Mouse (Mus musculus) limb, embryonic 12.5 days (tissue): ENCODE data around the gene Atp13a1. TPM values are rescaled to one million over a fixed set of nuclear protein-coding genes. Genes with fewer than 3 reads are reported as not detected.

ENCODE experiments used
- ATAC-seq: fragments of 200-750 bp; cut with Nextera tagmentation; 2 replicates; pipeline ENCODE4 v1.8.0; 2017; ENCODE audit warnings: low read depth, moderate TSS enrichment; ENCODE audit not compliant: insufficient number of reproducible peaks, insufficient read depth, low FRiP score, low TSS enrichment
- H3K27ac ChIP-seq: fragments of 300-500 bp; sonication (generic); 2 replicates; pipeline ENCODE4 v1.5.1; 2016; ENCODE audit warnings: mild to moderate bottlenecking, moderate library complexity
- H3K27me3 ChIP-seq: fragments of 300-500 bp; sonication (generic); 2 replicates; pipeline ENCODE4 v1.6.1; 2016; ENCODE audit warnings: mild to moderate bottlenecking, moderate library complexity
- H3K36me3 ChIP-seq: fragments of 300-500 bp; sonication (generic); 2 replicates; pipeline ENCODE4 v1.6.1; 2016; ENCODE audit warnings: mild to moderate bottlenecking, moderate library complexity
- H3K4me1 ChIP-seq: fragments of 300-500 bp; sonication (generic); replicated peaks from 2 replicates; pipeline ENCODE4 v1.6.1; 2016
- H3K4me2 ChIP-seq: fragments of 300-500 bp; sonication (generic); 2 replicates; pipeline ENCODE4 v1.6.1; 2016; ENCODE audit warnings: mild to moderate bottlenecking, moderate library complexity
- H3K4me3 ChIP-seq: fragments of 300-500 bp; sonication (generic); replicated peaks from 2 replicates; pipeline ENCODE4 v1.5.1; 2016; ENCODE audit warnings: mild to moderate bottlenecking
- H3K9ac ChIP-seq: fragments of 300-500 bp; sonication (generic); replicated peaks from 2 replicates; pipeline ENCODE4 v1.6.1; 2016; ENCODE audit warnings: mild to moderate bottlenecking, moderate library complexity
- H3K9me3 ChIP-seq: fragments of 300-500 bp; sonication (generic); 2 replicates; pipeline ENCODE4 v1.6.1; 2016; ENCODE audit warnings: mild to moderate bottlenecking, moderate library complexity
- WGBS: fragments of 180-500 bp; shearing (Covaris S2); methylation state at CpG from one replicate; pipeline ENCODE4 v1.1.7; 2016; 5-methylcytosine and 5-hydroxymethylcytosine counted together
- polyA plus RNA-seq: library from polyadenylated mRNA; unstranded; fragments of >200 nt; fragmentation: Nextera tagmentation; extraction: Ambion mirVana; gene quantifications from 2 replicates; pipeline ENCODE4 v1.2.1, GENCODE M21; 2016

The Atp13a1 gene
- polyA plus RNA-seq, 1 experiment from 2014 or later: 53.3 TPM

GRCm38 (mm10) chr8:69815396-69815795 lies 24.4 kb downstream of the Atp13a1 start:
- H3K36me3 ChIP-seq: peaks cover 56% of the 10 kb centered on the region
- WGBS: 91% methylated on average over 4 of the region's 4 CpGs
- ATAC-seq: no peak

GRCm38 (mm10) chr8:69820466-69820865 lies 29.5 kb downstream of the Atp13a1 start:
- Histone ChIP-seq H3K4me3 (no peak overlapping the region), H3K27me3 (no peaks in the 10 kb centered on the region), H3K36me3 (peaks cover 46% of the 10 kb centered on the region), H3K4me2 (no peak overlapping the region), H3K9me3 (no peaks in the 10 kb centered on the region), H3K9ac (no peak overlapping the region), H3K4me1 (peaks cover 31% of the 10 kb centered on the region), H3K27ac (no peak overlapping the region)
- 74% methylated on average over 9 of the region's 9 CpGs for WGBS
- ATAC-seq: no peak

More at GRCm38 (mm10) chr8:69815396-69815795, 24.4 kb downstream of the Atp13a1 start:
- Histone ChIP-seq H3K9me3 (no peaks in the 10 kb centered on the region), H3K27me3 (no peaks in the 10 kb centered on the region), H3K4me2 (no peak overlapping the region), H3K9ac (no peak overlapping the region), H3K4me1 (no peaks in the 10 kb centered on the region), H3K27ac (no peak overlapping the region), H3K4me3 (no peak overlapping the region)

DNA sequence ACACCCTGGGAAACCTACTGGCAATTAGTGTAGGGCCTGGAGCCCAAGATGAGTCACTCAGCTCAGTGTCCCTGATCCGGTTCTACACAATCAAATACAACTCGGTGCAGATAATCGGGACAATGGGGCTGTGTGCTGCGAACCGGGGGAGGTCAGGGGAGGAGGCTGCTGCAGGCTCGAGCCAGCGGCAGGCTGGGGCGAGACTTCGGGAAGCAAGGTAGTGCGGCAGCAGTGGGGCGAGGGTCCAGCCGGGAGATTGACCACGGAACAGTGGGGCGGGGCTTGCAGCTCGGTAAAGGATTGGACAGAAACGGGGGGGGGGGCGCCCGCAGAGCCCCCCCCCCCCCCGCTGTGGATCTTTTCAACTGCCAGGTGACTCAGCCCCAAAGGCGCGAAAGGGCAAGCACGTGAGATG lies 31.0 kb downstream of the Atp13a1 start:
- Histone ChIP-seq H3K4me1 (peaks cover 31% of the 10 kb centered on the region), H3K27ac (peak overlapping the region; percentile 87; the same call in 1 of the 2 replicates), H3K9ac (peak overlapping the region; percentile 76), H3K36me3 (peaks cover 43% of the 10 kb centered on the region), H3K4me3 (peak overlapping the region; percentile 64), H3K27me3 (no peaks in the 10 kb centered on the region), H3K4me2 (peak overlapping the region; percentile 80), H3K9me3 (no peaks in the 10 kb centered on the region)
- peak; percentile 34; the same call in 1 of the 2 replicates for ATAC-seq
- under 1% methylated on average over 16 of the region's 22 CpGs for WGBS

- Histone ChIP-seq H3K9ac (peak within 1 kb of the TSS; percentile 76), H3K4me3 (peak within 1 kb of the TSS; percentile 64), H3K4me1 (peaks cover 31% of the 10 kb centered on the region), H3K4me2 (peak within 1 kb of the TSS; percentile 80), H3K36me3 (peaks cover 43% of the 10 kb centered on the region), H3K9me3 (no peaks in the 10 kb centered on the region), H3K27me3 (no peaks in the 10 kb centered on the region), H3K27ac (peak within 1 kb of the TSS; percentile 87)
- peak; percentile 80 for ATAC-seq
- WGBS: 1% methylated on average over 33 of the region's 35 CpGs
These were observed 31.6 kb downstream of the Atp13a1 start, which contains the start of gene Lpar2 for GRCm38 (mm10) chr8:69822386-69823191. Gene Lpar2 (plus strand): TSS chr8:69822429.

- H3K9me3 ChIP-seq: no peaks in the 10 kb centered on the region
- no peak for ATAC-seq
- H3K9ac ChIP-seq: no peak overlapping the region
- no peak overlapping the region for H3K4me3 ChIP-seq
- H3K36me3 ChIP-seq: peaks cover 66% of the 10 kb centered on the region
- 94% methylated on average over 12 of the region's 12 CpGs for WGBS
- H3K4me2 ChIP-seq: no peak overlapping the region
- peaks cover 28% of the 10 kb centered on the region for H3K4me1 ChIP-seq
- H3K27me3 ChIP-seq: no peaks in the 10 kb centered on the region
- no peak overlapping the region for H3K27ac ChIP-seq
These were observed 35.4 kb downstream of the Atp13a1 start for GRCm38 (mm10) chr8:69826371-69826770.

DNA sequence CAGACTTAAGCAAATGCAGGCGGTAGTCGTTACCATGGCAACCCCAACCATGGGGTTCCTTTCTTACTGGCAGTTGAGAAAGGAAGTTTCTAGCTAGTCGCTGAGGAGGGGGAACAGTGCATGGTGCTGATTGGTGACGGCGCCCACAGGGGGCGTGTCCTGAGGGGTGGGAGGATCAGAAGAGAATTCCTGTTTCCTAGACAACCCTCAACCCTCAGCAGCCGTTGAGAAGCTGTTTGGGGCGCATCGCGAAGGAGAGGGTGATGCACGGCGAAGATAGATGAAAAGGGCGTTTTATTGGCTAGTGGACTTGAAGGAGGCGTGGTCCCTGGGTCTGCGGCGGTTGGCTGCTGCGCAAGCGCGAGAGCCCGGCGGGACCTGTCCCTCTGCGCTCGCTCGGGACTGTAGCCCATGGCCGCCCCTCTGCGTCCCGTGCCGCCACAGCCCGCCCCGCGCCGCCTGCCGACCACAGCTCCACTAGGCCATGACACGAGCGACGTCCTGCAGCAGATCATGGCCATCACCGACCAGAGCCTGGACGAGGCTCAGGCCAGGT lies 41.4 kb downstream of the Atp13a1 start, which contains the start of gene Pbx4:
TSS of gene Pbx4 (plus strand) at position 194 of the 556 bp plus-strand sequence.
- Histone ChIP-seq H3K4me1 (peaks cover 10% of the 10 kb centered on the region; the same call in 1 of the 2 replicates), H3K4me2 (peak within 1 kb of the TSS; percentile 83), H3K9me3 (no peaks in the 10 kb centered on the region), H3K9ac (peak within 1 kb of the TSS; percentile 65), H3K27ac (peak within 1 kb of the TSS; percentile 64; the same call in 1 of the 2 replicates), H3K4me3 (peak within 1 kb of the TSS; percentile 54), H3K27me3 (no peaks in the 10 kb centered on the region), H3K36me3 (peaks cover 30% of the 10 kb centered on the region)
- 0% methylated on average over 38 of the region's 38 CpGs for WGBS
- ATAC-seq: peak; percentile 98

- Histone ChIP-seq H3K36me3 (no peaks in the 10 kb centered on the region), H3K4me1 (peaks cover 6% of the 10 kb centered on the region; the same call in 1 of the 2 replicates)
- WGBS: 73% methylated on average over 8 of the region's 8 CpGs
These were observed 46.2 kb downstream of the Atp13a1 start for GRCm38 (mm10) chr8:69837057-69837682.

GRCm38 (mm10) chr8:69847167-69848065 lies 56.5 kb downstream of the Atp13a1 start:
- 77% methylated on average over 3 of the region's 3 CpGs for WGBS
- Histone ChIP-seq H3K9ac (no peak overlapping the region), H3K4me2 (no peak overlapping the region), H3K27ac (no peak overlapping the region), H3K36me3 (no peaks in the 10 kb centered on the region), H3K4me1 (no peaks in the 10 kb centered on the region), H3K27me3 (no peaks in the 10 kb centered on the region), H3K4me3 (no peak overlapping the region), H3K9me3 (no peaks in the 10 kb centered on the region)
- no peak for ATAC-seq

More at GRCm38 (mm10) chr8:69837057-69837682, 46.2 kb downstream of the Atp13a1 start:
- no peak for ATAC-seq
- no peak overlapping the region for H3K27ac ChIP-seq
- H3K27me3 ChIP-seq: no peaks in the 10 kb centered on the region
- no peak overlapping the region for H3K4me2 ChIP-seq
- H3K4me3 ChIP-seq: no peak overlapping the region
- no peak overlapping the region for H3K9ac ChIP-seq
- H3K9me3 ChIP-seq: no peaks in the 10 kb centered on the region

DNA sequence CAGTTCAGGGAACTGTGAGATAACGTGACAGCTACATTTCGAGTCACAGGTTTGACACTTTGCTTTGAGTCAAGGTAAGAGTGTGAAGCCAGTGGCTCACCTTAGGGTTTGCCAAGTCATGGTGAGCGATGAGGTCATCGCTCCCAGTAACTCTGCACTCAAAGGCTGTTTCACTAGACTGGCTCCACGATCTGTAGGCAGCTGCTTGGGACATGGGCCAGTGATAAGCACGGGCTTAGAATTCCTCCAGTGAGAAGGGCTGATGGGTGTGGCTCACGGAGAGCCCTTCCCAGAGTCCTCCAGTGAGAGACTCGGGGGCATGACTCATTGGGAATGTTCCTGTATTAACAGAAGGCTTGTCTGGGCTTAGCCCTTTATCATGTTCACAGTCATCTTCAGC lies 58.0 kb downstream of the Atp13a1 start:
- WGBS: 86% methylated on average over 8 of the region's 8 CpGs
- no peak for ATAC-seq
- Histone ChIP-seq H3K4me2 (no peak overlapping the region), H3K4me1 (no peaks in the 10 kb centered on the region), H3K4me3 (no peak overlapping the region), H3K9me3 (peaks cover 4% of the 10 kb centered on the region; the same call in 1 of the 2 replicates), H3K9ac (no peak overlapping the region), H3K27ac (no peak overlapping the region), H3K36me3 (no peaks in the 10 kb centered on the region), H3K27me3 (no peaks in the 10 kb centered on the region)

DNA sequence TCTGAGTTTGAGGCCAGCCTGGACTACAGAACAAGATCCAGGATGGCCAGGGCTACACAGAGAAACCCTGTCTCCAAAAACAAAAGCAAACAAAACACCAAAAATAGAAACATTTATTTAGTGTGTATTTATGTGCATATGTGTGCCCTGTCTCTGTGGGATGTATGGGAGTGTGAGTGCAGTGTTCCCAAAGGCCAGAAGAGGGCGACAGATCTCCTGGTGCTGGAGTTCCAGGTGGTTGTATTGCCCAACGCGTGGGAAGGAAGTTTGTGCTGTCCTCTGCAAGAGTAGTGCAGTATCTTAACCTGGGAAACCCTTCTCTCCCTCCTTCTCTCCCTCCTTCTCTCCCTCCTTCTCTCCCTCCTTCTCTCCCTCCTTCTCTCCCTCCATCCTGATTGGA lies 58.9 kb downstream of the Atp13a1 start:
- H3K4me1 ChIP-seq: no peaks in the 10 kb centered on the region
- peaks cover 4% of the 10 kb centered on the region; the same call in 1 of the 2 replicates for H3K9me3 ChIP-seq
- no peak overlapping the region for H3K27ac ChIP-seq
- no peaks in the 10 kb centered on the region for H3K27me3 ChIP-seq
- no peak for ATAC-seq
- H3K9ac ChIP-seq: no peak overlapping the region
- H3K4me3 ChIP-seq: no peak overlapping the region
- 47% methylated on average over 3 of the region's 3 CpGs for WGBS
- no peaks in the 10 kb centered on the region for H3K36me3 ChIP-seq
- no peak overlapping the region for H3K4me2 ChIP-seq
